Mouse (Mus musculus): Measurements from ENCODE around the gene Nr1h2. TPM values are rescaled to one million over a fixed set of nuclear protein-coding genes. Genes with fewer than 3 reads are reported as not detected.

Nr1h2 gene
- total RNA-seq (2021): 10 to 100 TPM; 64.9 to 68.5 TPM
- long read RNA-seq, transcript Nr1h2-203 (10 exons, 1,988 nt): minor isoform, 12 of 83 reads
- long read RNA-seq, transcript Nr1h2-205 (9 exons, 1,853 nt): minor isoform, 7 of 83 reads
- long read RNA-seq, transcript Nr1h2-201 (10 exons, 1,999 nt): major isoform, 30 of 83 reads
- long read RNA-seq, partial matches to known transcripts: 5 of 83 reads
- long read RNA-seq, other reads (novel, unspliced or antisense): 27 of 83 reads

DNA sequence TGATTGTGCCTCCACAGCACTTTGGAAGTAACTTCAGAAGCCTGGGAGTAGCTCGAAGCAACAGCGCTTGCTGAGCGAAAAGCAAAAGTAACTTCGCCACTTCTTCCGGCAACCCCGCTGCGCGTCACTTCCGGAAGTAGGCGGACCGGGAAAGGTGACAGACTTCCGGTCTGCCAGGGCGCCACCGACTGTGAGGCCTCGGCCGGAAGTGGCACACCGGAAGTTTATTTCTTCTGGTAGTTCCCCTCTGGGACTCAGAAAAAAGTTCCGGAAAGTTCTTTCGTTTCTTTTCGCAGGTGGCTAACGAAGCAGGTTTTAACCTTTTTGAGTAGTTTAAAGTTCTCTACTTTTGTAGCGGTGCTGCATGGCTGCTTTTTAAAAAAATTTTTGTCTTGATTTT, at the start of gene Nr1h2:
Nr1h2 (minus strand) TSS at position 126 of the 400 bp plus-strand sequence.
- peak; percentile 92 to 96 for DNase-seq (ENCODE audit: low spot score in 2 of 2)

DNA sequence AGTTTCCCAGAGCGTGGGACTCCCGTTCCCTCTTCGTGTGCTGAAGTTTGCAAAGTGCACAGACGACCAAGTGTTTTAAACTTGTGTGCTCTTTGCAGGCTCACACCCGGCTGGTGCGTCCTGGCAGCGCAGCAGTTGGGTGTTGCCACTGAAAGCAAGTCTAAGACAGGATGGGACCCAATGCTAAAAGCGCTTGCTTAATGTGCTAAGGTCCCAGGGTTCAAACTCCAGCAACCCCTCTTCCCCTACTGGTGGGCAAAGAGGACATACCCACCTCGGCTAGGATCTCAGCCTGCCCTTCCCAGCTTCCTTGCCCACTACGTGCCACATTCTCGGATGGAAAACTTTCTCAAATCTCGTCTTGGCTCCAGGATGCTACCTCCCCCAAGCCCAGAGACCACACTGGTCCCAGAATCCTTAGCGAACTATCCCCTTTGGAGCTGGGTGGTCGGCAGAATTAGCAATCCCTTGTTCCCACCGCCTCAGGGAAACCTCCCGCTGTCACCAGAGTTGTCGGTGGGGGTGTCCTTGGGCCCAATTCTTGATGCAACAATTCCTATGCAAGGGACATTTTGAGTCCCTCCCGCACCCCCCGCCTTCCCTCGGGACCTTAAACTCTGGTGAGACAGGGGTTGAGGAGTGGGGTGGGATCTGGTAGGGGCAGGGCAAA, 49.6 kb upstream of the Nr1h2 start:
- DNase-seq (ENCODE audit: low spot score in 2 of 2): peak in 1 of 2 experiments; percentile 50

DNA sequence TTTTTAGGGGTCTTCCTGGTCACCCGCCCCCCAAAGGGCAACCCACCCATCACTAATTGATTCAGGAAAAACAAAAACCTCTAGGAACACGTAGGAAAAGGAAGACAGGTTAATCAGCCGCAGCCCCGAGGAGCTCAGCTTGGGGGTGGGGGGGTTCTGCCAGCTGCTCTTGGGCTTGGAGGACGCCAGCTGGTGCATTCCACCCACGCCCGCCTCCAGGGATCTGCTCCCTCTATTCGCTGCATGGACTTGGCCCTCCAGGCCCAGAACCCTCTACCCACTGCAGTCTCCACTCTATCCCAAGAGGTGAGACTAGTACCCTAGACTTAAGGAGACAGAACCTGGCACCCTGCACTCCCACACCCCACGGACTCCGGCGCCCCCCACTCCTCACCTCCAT, 48.7 kb upstream of the Nr1h2 start:
- peak; percentile 81 to 95 for DNase-seq (ENCODE audit: low spot score in 2 of 2)

DNA sequence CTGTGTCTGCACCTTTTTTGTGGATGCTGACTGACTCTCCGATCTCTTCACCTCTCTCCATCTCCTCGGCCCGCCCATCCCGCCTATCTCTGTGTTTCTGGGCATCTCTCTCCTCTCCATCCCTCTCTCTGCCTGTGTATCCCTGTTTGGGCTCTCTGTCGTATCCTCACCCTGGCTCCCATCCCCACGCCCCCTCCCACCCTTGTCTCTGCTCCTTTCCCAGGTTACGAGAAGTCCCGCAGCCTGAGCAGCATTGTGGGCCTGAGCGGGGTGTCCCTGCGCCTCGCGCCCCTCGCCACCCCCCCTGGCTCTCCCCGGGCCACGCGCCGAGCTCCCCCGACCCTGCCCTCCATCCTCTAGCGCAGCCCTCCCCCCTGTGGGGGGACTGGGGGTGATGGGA, 47.9 kb upstream of the Nr1h2 start:
- no peak for DNase-seq (ENCODE audit: low spot score in 2 of 2)

DNA sequence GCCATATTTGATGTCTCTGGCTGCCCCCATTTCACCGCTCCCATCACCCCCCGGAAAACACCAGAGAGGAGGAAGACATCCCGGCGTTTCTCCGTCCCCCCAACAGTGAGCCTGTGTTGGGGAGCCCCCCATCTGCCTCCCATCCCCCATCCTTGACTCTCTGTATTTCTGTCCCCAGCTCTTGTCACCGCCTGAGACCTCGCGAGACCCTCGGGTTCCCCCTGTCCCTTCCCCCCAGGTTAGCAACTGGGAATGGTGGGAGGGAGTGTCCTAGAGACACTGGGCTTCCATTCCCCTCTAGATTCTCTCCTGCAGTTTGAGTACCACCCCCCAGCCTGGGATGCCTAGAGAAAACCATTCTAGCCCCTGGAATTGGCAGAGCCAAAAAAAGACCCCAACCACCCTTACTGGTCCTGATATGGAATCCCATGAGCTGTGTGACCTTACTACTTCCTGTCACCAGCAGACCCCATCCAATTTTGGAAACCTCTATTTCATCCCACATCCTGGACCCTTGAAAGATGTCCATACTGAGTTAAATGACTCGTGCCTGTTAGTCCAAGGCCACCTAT, 47.0 kb upstream of the Nr1h2 start:
- no peak for DNase-seq (ENCODE audit: low spot score in 2 of 2)

DNA sequence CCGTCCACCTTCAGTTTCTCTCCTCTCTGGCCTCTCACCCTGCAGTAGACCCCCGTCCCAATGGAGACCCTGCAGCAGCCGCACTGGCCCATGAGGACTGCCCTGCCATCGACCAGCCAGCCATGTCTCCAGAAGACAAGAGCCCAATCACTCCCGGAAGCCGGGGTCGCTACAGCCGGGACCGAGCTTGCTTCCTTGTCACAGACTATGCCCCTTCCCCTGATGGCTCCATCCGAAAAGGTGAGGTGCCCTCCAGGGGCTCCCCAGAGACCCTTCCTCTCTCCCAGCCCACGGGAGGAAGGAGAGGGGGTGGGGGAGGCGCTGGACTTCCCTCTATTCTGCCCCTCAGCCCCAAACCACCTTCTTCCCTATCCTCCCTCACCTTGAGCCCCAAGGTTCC, 44.6 kb upstream of the Nr1h2 start:
- no peak for DNase-seq (ENCODE audit: low spot score in 2 of 2)

DNA sequence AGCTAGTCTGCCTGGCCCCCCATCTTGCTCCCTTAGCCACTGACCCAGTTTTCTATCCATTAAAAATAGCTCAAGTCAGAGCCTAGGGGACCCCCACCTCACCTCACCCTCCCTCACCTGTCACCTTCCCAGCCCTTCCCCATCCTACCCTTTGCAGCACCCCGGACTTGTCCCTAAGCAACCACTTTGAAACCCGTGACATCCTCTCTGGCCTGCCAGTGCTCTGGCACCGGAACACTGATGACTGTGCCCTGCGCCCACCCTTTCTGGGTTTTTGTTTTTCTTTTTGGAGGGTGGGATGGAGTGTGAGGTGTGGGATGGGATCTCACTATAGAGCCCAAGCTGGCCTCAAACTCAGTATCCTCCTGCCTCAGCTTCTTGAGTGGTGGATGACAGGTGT, 43.9 kb upstream of the Nr1h2 start:
- no peak for DNase-seq (ENCODE audit: low spot score in 2 of 2)

DNA sequence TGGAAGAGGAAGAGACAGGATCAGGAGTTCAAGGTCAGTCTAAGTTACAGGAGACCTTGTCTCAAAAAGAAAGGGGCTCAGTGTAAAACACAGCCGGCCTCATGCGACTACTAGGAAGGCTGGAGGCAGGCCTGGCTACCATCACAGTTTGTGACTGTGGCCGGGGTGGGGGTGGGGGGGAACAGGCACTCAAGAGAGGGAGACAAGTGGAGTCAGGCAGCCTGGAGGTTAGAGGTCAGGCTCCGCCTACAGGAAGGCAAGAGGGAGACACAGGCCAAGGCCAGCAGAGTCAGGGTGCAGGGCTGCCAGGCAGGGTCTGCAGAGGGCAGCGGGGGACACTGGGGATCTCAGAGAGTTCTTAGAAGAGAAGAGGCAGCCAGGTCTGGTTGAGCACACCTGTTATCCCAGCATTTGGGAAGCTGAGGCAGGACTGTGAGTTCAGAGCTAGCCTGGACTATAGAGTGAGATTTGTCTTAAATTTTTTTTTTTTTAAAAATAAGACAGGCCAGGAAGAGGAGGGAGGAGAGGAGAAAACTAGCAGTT, 43.3 kb upstream of the Nr1h2 start:
- DNase-seq (ENCODE audit: low spot score in 2 of 2): no peak

DNA sequence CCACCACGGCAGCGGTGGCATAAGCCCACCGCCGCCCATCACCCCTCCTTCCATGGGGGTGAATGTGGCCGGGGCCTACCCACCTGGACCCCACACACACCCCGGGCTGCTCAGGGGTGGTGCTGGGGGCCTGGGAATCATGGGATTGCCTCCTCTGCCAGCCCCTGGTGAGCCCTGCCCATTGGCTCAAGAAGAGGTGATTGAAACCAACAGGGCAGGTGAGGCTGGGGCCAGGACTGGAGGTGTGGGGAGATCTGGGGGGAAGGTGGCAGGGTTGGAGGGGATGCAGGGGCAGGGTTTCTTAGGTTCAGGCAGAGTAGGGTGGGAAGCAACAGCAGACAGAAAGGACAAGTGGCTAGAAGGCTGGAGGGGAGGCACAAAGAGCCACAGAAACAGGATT, 42.3 kb upstream of the Nr1h2 start:
- DNase-seq (ENCODE audit: low spot score in 2 of 2): no peak

DNA sequence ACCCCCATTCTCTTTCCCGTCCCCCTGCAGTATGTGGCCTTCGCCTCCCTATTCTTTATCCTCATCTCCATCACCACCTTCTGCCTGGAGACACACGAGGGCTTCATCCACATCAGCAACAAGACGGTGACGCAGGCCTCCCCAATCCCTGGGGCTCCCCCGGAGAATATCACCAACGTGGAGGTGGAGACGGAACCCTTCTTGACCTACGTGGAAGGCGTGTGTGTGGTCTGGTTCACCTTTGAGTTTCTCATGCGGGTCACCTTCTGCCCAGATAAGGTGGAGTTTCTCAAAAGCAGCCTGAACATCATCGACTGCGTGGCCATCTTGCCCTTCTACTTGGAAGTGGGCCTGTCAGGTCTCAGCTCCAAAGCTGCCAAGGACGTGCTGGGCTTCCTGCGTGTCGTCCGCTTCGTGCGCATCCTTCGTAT, 41.4 kb upstream of the Nr1h2 start:
- DNase-seq (ENCODE audit: low spot score in 2 of 2): no peak

DNA sequence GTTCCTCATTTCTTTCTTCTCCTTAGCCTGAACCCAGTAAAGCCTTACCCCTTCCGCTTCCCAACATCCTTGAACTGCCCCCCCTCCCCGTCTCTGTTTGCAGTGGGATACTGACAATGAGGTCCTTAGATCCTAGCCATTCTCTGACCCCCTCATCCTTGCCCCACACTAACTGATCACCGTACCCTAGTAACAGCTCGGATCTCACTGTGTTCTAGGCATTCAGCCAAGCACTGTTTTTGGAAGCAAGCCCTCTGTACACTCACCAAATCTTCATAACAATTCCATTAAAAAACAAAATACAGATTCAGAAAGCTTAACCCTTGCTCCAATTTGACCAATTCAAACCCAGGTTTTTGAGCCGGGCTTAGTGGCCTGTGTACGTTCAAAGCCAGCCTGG, 40.5 kb upstream of the Nr1h2 start:
- DNase-seq (ENCODE audit: low spot score in 2 of 2): peak in 1 of 2 experiments; percentile 91

DNA sequence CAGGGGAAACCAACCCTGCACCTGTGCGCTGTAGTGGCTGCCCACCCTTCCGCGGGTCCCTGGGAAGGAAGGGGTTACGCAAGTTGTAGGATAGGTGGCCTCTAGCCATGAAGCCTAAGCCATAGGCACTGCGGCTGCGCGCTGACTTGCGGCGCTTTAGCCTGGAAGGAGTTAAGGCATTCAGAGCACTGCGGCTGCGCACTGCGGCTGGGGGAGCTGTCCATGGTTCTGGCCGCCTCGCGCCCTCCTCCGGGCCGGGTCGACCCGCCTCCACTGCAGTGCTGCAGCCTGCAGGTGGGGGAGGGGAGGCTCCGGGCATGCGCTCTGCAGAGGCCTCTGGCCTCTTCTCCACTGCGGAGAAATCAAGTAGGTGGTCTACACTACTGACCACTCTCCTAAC, 40.0 kb upstream of the Nr1h2 start:
- DNase-seq (ENCODE audit: low spot score in 2 of 2): peak; percentile 86 to 92

DNA sequence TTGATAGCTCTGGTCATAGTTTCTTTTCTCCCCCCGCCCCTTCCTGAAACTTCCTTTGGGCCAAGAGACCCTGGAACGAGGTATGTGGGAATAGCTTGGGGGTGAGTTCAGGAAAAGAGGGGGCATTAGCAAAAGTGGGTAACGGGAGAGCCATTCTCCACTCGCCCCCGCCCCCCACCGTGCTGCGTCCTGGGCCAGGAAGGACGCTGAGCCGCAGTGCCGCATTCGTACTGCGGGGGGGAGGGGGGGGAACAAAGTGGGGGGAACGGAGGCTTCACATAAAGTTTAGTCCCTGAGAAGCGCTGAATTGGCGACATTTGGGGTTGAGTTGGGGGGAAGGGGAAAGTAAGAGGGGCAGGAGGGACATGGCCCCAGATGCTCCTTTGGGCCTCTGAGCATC, 39.3 kb upstream of the Nr1h2 start:
- DNase-seq (ENCODE audit: low spot score in 2 of 2): no peak

DNA sequence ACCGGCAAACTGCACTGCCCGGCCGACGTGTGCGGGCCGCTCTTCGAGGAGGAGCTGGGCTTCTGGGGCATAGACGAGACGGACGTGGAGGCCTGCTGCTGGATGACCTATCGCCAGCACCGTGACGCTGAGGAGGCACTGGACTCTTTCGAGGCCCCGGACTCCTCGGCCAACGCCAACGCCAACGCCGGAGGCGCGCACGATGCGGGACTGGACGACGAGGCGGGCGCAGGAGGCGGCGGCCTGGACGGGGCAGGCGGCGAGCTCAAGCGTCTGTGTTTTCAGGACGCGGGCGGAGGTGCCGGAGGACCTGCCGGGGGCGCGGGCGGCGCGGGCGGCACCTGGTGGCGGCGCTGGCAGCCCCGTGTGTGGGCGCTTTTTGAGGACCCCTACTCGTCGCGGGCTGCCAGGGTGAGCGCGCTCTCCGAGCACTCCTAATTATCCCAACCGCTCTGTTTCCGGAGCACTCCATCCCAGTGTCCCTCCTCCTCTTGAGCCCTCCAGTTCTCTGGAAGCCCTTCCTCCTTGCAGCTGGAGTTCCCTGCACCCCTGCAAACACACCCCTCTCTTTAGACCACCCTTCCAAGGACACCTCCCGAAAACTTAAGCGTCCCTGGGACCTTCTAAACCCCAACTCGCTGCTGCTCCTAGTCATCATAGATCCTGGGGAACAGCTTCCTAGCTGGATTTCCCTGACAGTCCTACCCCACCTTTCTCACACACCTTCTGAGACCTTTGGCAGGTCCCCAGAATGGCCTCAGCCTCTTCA, 37.8 kb upstream of the Nr1h2 start:
- DNase-seq (ENCODE audit: low spot score in 2 of 2): peak in 1 of 2 experiments; percentile 38

DNA sequence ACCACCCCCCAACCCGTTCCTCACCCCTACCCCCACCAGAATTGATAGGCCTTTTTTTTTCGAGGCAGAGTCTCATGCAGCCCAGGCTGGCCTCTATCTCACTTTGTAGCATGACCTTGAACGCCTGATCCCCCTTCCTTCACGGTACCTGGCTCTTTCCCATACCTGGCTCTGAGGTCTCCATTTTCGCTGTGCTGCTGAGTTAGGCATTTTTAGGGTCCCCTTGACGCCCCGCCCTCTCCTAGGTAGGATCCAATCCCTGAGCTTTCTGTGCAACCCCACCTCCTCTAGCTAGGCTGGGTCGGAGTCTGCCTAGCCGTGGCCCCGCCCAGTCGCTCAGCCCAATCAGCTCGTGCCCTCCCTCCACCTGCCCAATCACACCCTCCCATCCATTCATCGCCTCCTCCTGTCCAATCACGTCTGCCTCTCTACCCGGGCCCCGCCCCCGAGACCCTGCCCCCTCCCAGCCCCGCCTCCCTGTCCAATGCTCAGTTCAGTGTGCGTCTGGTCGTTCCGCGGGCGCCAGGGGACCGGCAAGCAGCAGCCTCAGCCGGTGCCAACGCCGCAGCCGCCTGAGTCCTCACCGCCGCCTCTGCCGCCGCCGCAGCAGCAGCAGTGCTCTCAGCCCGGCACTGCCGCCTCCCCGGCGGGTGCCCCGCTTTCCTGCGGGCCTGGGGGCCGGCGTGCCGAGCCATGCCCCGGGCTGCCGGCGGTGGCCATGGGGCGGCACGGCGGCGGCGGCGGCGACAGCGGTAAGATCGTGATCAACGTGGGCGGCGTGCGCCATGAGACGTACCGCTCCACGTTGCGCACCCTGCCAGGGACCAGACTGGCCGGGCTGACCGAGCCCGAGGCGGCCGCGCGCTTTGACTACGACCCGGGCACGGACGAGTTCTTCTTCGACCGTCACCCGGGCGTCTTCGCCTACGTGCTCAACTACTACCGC, 36.9 kb upstream of the Nr1h2 start, which contains the start of gene Kcnc3:
Kcnc3 (plus strand) TSS at position 263 of the 946 bp plus-strand sequence.
- DNase-seq (ENCODE audit: low spot score in 2 of 2): peak; percentile 95

DNA sequence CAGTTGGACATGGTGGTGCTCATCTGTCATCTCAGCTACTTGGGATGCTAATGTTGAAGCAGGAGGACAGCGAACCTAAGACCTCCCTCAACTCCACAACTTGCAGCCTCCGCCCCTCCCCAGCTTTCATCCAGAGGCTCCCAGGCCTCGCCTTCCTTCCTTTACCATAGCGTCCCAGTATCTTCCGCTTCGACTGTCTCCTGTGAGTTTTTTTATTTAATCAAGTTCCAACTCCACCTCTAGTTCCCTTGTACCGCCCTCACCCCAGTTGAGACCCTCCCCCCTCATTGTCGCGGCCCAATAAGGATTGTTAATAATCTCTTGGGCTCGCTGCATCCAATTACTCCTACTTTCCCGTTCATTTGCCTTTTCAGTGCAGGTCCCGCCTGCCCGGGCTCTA, 36.2 kb upstream of the Nr1h2 start:
- peak in 1 of 2 experiments; percentile 59 for DNase-seq (ENCODE audit: low spot score in 2 of 2)

DNA sequence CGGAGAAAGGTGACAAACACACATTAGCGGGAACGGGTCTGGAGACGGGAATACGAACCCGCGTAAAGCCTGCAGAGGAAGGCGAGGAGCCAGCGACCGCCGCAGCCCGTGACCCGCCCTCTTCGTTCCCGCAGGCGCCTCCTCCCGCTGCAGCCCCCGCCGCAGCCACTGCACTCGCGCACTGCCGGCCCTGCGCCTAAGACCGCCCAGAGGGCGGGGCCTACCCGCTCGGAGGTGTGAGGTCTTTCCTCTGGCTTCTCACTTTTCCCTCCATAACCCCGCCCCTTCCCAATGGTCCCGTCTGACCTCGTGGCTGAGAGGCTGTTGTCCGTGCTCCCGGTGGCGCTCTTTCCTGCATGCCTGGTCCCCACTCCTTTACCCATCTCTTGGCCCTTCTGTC, 35.4 kb upstream of the Nr1h2 start:
- DNase-seq (ENCODE audit: low spot score in 2 of 2): peak; percentile 76 to 84

DNA sequence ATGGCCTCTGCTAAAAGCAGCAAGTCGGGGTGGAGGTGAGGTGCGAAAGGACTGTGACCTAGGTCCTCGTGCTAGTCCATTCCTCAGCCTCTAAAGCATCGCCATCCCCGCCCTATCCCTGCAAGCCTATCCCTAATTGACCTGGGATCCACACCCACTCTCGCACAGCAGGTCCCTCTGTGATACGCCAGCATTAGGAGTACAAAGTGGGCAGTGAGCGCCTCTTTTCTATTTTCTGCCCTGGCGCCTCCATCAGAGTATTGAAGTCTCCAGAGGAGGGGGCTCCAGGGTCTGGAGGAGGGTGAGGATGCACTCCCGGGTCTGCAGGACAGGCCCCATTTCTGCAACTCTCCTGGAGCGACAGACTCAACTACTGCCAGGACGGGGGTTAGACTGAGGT, 34.6 kb upstream of the Nr1h2 start:
- DNase-seq (ENCODE audit: low spot score in 2 of 2): peak in 1 of 2 experiments; percentile 42

DNA sequence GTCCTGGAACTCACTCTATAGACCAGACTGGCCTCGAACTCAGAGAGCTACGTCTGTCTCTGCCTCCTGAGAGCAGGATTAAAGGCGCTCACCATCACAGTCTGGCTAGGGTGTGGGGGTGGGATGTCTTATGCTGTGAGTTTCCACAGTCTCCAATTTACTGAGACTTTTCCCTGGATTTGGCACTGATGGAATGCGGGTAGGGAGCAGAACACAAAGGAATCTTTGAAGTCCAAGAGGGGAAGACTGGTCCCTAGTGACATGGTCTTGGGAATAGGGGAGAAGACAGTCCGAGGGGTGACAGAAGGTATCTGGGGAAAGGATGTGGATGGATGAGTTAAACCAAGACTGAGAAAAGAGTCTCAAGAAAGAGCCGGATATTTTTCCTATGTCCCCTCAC, 33.9 kb upstream of the Nr1h2 start:
- no peak for DNase-seq (ENCODE audit: low spot score in 2 of 2)

DNA sequence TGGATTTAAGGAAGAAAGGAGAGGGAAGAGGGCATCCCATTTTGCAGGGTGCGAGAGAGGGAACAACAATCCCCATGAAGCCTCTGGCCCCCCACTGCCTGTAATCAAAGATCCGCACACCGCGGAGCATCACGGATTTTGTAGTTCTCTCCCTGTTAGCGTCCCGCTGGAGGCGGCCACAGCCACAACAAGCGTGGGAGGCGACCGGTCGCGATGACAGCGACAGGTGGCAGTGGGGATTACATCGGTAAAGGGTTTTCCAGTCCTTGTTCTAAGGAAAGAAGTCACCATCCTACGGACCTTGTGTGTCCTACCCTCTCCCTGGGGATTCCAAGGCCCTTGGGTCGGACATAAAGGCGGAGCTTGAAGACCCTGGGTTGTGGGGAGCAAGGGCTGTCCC, 33.2 kb upstream of the Nr1h2 start:
- DNase-seq (ENCODE audit: low spot score in 2 of 2): peak; percentile 87 to 90
